Mouse (Mus musculus) heart, embryonic 11.5 days (tissue): ENCODE results near the gene Fto. TPM values are rescaled to one million over a fixed set of nuclear protein-coding genes. Genes with fewer than 3 reads are reported as not detected.

Experiments
- ATAC-seq: fragments of 200-750 bp; cut with Nextera tagmentation; replicated peaks from 2 replicates; pipeline ENCODE4 v1.8.0; 2017; ENCODE audit warnings: moderate library complexity; ENCODE audit not compliant: insufficient number of reproducible peaks, low FRiP score, low TSS enrichment
- H3K27ac ChIP-seq: fragments of 300-500 bp; sonication (generic); 2 replicates; pipeline ENCODE4 v1.5.1; 2014; ENCODE audit warnings: mild to moderate bottlenecking, low read depth, low read length
- H3K27me3 ChIP-seq: fragments of 300-500 bp; sonication (generic); 2 replicates; pipeline ENCODE4 v1.6.1; 2014; ENCODE audit warnings: mild to moderate bottlenecking, low read length, mixed read lengths; ENCODE audit not compliant: control insufficient read depth, insufficient read depth
- H3K36me3 ChIP-seq: fragments of 300-500 bp; sonication (generic); 2 replicates; pipeline ENCODE4 v1.6.1; 2014; ENCODE audit warnings: mild to moderate bottlenecking, low read length, moderate library complexity, mixed read lengths; ENCODE audit not compliant: control insufficient read depth, insufficient read depth
- H3K4me1 ChIP-seq: fragments of 300-500 bp; sonication (generic); 2 replicates; pipeline ENCODE4 v1.6.1; 2014; ENCODE audit warnings: low read length; ENCODE audit not compliant: control insufficient read depth, insufficient read depth
- H3K4me2 ChIP-seq: fragments of 300-500 bp; sonication (generic); 2 replicates; pipeline ENCODE4 v1.6.1; 2014; ENCODE audit warnings: mild to moderate bottlenecking, moderate library complexity
- H3K4me3 ChIP-seq: fragments of 300-500 bp; sonication (generic); 2 replicates; pipeline ENCODE4 v1.5.1; 2014; ENCODE audit warnings: low read depth, low read length
- H3K9ac ChIP-seq: fragments of 300-500 bp; sonication (generic); 2 replicates; pipeline ENCODE4 v1.6.1; 2014; ENCODE audit warnings: mild to moderate bottlenecking, low read depth, low read length, moderate library complexity
- H3K9me3 ChIP-seq: fragments of 300-500 bp; sonication (generic); replicated peaks from 2 replicates; pipeline ENCODE4 v1.6.1; 2016; ENCODE audit warnings: low read length; ENCODE audit not compliant: control insufficient read depth
- WGBS: fragments of 180-500 bp; shearing (Covaris S2); extraction: QIAGEN DNeasy Blood & Tissue Kit; methylation state at CpG from one replicate; pipeline ENCODE4 v1.1.7; 2014; ENCODE audit not compliant: insufficient replicate concordance; 5-methylcytosine and 5-hydroxymethylcytosine counted together
- polyA plus RNA-seq: library from polyadenylated mRNA; unstranded; fragments of >200 nt; fragmentation: Nextera tagmentation; extraction: Ambion mirVana; gene quantifications from 2 replicates; pipeline ENCODE4 v1.2.1, GENCODE M21; 2014

The Fto gene
- polyA plus RNA-seq, 1 experiment from 2014 or later, result 70.1 TPM

GRCm38 (mm10) chr8:91611723-91612362 is 298.5 kb downstream of the Fto start:
- Histone ChIP-seq H3K4me3 (no peak overlapping the region), H3K36me3 (no peaks in the 10 kb centered on the region), H3K4me2 (no peak overlapping the region), H3K27ac (no peak overlapping the region), H3K9me3 (no peaks in the 10 kb centered on the region), H3K9ac (no peak overlapping the region), H3K4me1 (peaks cover 22% of the 10 kb centered on the region), H3K27me3 (no peaks in the 10 kb centered on the region)
- WGBS, result 81% methylated on average over 14 of the region's 14 CpGs
- no peak for ATAC-seq

- 64% methylated on average over 18 of the region's 18 CpGs for WGBS
- no peak overlapping the region for H3K4me2 ChIP-seq
Measured at GRCm38 (mm10) chr8:91612387-91613130, 299.2 kb downstream of the Fto start.

GRCm38 (mm10) chr8:91613603-91614002 is 300.3 kb downstream of the Fto start:
- H3K9me3 ChIP-seq, result no peaks in the 10 kb centered on the region
- H3K4me3 ChIP-seq, result no peak overlapping the region
- 41% methylated on average over 9 of the region's 9 CpGs for WGBS
- H3K27ac ChIP-seq, result no peak overlapping the region
- ATAC-seq, result no peak
- H3K4me1 ChIP-seq, result peaks cover 22% of the 10 kb centered on the region
- H3K27me3 ChIP-seq, result no peaks in the 10 kb centered on the region
- H3K9ac ChIP-seq, result no peak overlapping the region
- H3K36me3 ChIP-seq, result no peaks in the 10 kb centered on the region
- H3K4me2 ChIP-seq, result no peak overlapping the region

More at GRCm38 (mm10) chr8:91612387-91613130, 299.2 kb downstream of the Fto start:
- Histone ChIP-seq H3K9me3 (no peaks in the 10 kb centered on the region), H3K4me1 (peaks cover 22% of the 10 kb centered on the region), H3K9ac (no peak overlapping the region), H3K4me3 (no peak overlapping the region), H3K36me3 (no peaks in the 10 kb centered on the region), H3K27me3 (no peaks in the 10 kb centered on the region), H3K27ac (no peak overlapping the region)
- no peak for ATAC-seq

- Histone ChIP-seq H3K4me2 (no peak overlapping the region), H3K9me3 (no peaks in the 10 kb centered on the region), H3K4me1 (peaks cover 24% of the 10 kb centered on the region), H3K27ac (no peak overlapping the region), H3K27me3 (no peaks in the 10 kb centered on the region), H3K4me3 (no peak overlapping the region), H3K36me3 (no peaks in the 10 kb centered on the region), H3K9ac (no peak overlapping the region)
- WGBS, result 81% methylated on average over 8 of the region's 8 CpGs
- ATAC-seq, result no peak
Measured at GRCm38 (mm10) chr8:91615196-91615595, 301.9 kb downstream of the Fto start.

- WGBS, result 79% methylated on average over 11 of the region's 11 CpGs
- H3K27ac ChIP-seq, result no peak overlapping the region
- H3K36me3 ChIP-seq, result no peaks in the 10 kb centered on the region
- no peak overlapping the region for H3K4me2 ChIP-seq
- no peak for ATAC-seq
- H3K9ac ChIP-seq, result no peak overlapping the region
- H3K9me3 ChIP-seq, result no peaks in the 10 kb centered on the region
- peaks cover 20% of the 10 kb centered on the region for H3K4me1 ChIP-seq
- no peaks in the 10 kb centered on the region for H3K27me3 ChIP-seq
- no peak overlapping the region for H3K4me3 ChIP-seq
Measured at GRCm38 (mm10) chr8:91615781-91616683, 302.7 kb downstream of the Fto start.

- Histone ChIP-seq H3K4me2 (no peak overlapping the region), H3K27me3 (0 out of 2 replicates have a peak, but pooled peaks cover 4% of the 10 kb centered on the region), H3K4me3 (no peak overlapping the region), H3K4me1 (peaks cover 18% of the 10 kb centered on the region), H3K9me3 (no peaks in the 10 kb centered on the region), H3K27ac (no peak overlapping the region), H3K9ac (no peak overlapping the region), H3K36me3 (no peaks in the 10 kb centered on the region)
- ATAC-seq, result no peak
- 76% methylated on average over 5 of the region's 5 CpGs for WGBS
Measured at GRCm38 (mm10) chr8:91617772-91618171, 304.4 kb downstream of the Fto start.

- Histone ChIP-seq H3K4me1 (peaks cover 20% of the 10 kb centered on the region), H3K4me3 (no peak overlapping the region), H3K9ac (no peak overlapping the region), H3K4me2 (no peak overlapping the region), H3K27ac (no peak overlapping the region), H3K9me3 (no peaks in the 10 kb centered on the region), H3K27me3 (0 out of 2 replicates have a peak, but pooled peaks cover 8% of the 10 kb centered on the region), H3K36me3 (no peaks in the 10 kb centered on the region)
- WGBS, result 62% methylated on average over 12 of the region's 12 CpGs
- no peak for ATAC-seq
Measured at GRCm38 (mm10) chr8:91622757-91623156, 309.4 kb downstream of the Fto start.
